Mouse (Mus musculus): Measurements from ENCODE around the gene Fanci. TPM values are rescaled to one million over a fixed set of nuclear protein-coding genes. Genes with fewer than 3 reads are reported as not detected.

The Fanci gene
- polyA plus RNA-seq, 1 experiment, result 0.40 TPM

DNA sequence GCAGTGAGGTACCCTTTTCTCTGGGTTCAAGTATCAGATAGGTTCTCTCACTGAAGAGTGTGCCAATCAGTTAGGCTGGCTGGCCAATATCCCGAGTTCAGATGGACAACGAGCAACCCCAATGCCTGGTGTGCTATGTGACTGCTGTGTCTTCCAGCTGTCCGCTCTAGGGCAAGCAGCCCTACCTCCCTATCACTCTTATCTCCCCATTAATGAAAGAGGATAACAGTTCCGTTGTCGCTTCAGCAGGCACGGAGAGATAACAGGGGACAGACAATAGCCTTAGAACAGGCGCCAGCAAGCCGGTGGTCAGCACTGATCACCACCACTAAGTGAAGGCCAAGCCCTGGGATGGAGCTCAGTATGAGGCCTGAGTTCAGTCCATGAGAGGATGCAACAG, 77.3 kb downstream of the Fanci start:
- Histone ChIP-seq H3K4me1 (peaks cover 70% of the 10 kb centered on the region), H3K4me3 (replicated peaks) (peak overlapping the region; percentile 67)

DNA sequence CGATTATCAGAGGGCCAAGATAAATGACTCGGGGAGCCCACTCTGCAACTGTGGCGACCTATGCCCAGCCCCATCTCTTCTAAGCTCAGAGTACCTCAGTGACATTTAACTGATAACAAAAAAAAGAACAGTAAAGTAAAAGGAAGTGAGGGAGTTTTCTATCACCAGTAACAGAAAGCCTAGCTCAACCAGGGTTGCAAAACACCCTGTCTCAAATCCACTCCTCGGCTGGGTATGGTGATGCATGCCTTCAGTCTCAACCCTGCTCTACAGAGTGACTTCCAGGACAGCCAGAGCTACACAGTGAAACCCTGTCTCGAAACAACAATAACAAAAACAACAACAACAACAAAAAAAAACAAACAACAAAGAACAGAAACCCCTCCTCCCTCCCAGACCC, 78.0 kb downstream of the Fanci start:
- Histone ChIP-seq H3K27me3 (replicated peaks) (peaks cover 13% of the 10 kb centered on the region), H3K9me3 (peaks cover 6% of the 10 kb centered on the region), H3K4me1 (peaks cover 66% of the 10 kb centered on the region), H3K36me3 (replicated peaks; ENCODE audit: low read length) (peaks cover 5% of the 10 kb centered on the region), H3K4me3 (replicated peaks) (no peak overlapping the region)
- no peak for TF ChIP-seq FLI1 (IDR thresholded peaks at IDR 0.05; ENCODE audit: low read length)
- TF ChIP-seq GATA1 (IDR thresholded peaks at IDR 0.05; ENCODE audit: borderline replicate concordance, low read length), result no peak

More for the DNA sequence above, 77.3 kb downstream of the Fanci start:
- Histone ChIP-seq H3K36me3 (replicated peaks; ENCODE audit: low read length) (peaks cover 13% of the 10 kb centered on the region), H3K9me3 (no peaks in the 10 kb centered on the region), H3K27me3 (replicated peaks) (peaks cover 10% of the 10 kb centered on the region)
- no peak for TF ChIP-seq GATA1 (IDR thresholded peaks at IDR 0.05; ENCODE audit: borderline replicate concordance, low read length)
- no peak for TF ChIP-seq FLI1 (IDR thresholded peaks at IDR 0.05; ENCODE audit: low read length)

DNA sequence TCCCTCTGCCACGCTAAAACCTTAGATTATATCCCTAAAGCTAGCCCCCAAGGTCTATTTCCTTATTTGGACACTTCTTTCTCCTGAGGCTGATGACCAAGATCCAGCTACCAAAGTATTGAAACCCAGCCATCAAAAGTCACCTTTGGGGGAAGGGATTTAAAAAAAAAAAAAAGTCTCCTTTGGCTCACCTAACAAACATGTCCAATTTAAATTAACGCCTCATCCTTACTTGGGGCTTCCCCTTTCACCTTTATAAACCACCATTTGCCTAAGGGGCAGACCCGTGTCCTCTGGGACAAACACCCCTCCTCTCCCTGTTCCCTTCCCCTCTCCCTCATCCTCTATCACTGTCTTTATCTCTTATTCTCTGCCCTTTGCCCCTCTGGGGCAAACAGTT, 79.0 kb downstream of the Fanci start:
- peaks cover 8% of the 10 kb centered on the region for H3K9me3 ChIP-seq
- TF ChIP-seq FLI1 (IDR thresholded peaks at IDR 0.05; ENCODE audit: low read length), result no peak
- TF ChIP-seq GATA1 (IDR thresholded peaks at IDR 0.05; ENCODE audit: borderline replicate concordance, low read length), result no peak
- peaks cover 56% of the 10 kb centered on the region for H3K4me1 ChIP-seq
- no peaks in the 10 kb centered on the region for H3K36me3 ChIP-seq (replicated peaks; ENCODE audit: low read length)
- H3K27me3 ChIP-seq (replicated peaks), result peaks cover 18% of the 10 kb centered on the region
- no peak overlapping the region for H3K4me3 ChIP-seq (replicated peaks)

GRCm38 (mm10) chr7:79471436-79471835, 79.7 kb downstream of the Fanci start:
- no peaks in the 10 kb centered on the region for H3K36me3 ChIP-seq (replicated peaks; ENCODE audit: low read length)
- H3K9me3 ChIP-seq, result peaks cover 8% of the 10 kb centered on the region
- H3K4me3 ChIP-seq (replicated peaks), result no peak overlapping the region
- TF ChIP-seq FLI1 (IDR thresholded peaks at IDR 0.05; ENCODE audit: low read length), result no peak
- no peak for TF ChIP-seq GATA1 (IDR thresholded peaks at IDR 0.05; ENCODE audit: borderline replicate concordance, low read length)
- H3K4me1 ChIP-seq, result peaks cover 53% of the 10 kb centered on the region
- peaks cover 24% of the 10 kb centered on the region for H3K27me3 ChIP-seq (replicated peaks)

- H3K4me3 ChIP-seq (replicated peaks), result no peak overlapping the region
- peaks cover 8% of the 10 kb centered on the region for H3K9me3 ChIP-seq
- peaks cover 40% of the 10 kb centered on the region for H3K4me1 ChIP-seq
- TF ChIP-seq FLI1 (IDR thresholded peaks at IDR 0.05; ENCODE audit: low read length) (no peak), GATA1 (IDR thresholded peaks at IDR 0.05; ENCODE audit: borderline replicate concordance, low read length) (no peak)
- H3K36me3 ChIP-seq (replicated peaks; ENCODE audit: low read length), result no peaks in the 10 kb centered on the region
- H3K27me3 ChIP-seq (replicated peaks), result peaks cover 26% of the 10 kb centered on the region
Measured at GRCm38 (mm10) chr7:79472792-79473191, 81.1 kb downstream of the Fanci start.

- no peak overlapping the region for H3K4me3 ChIP-seq (replicated peaks)
- H3K36me3 ChIP-seq (replicated peaks; ENCODE audit: low read length), result no peaks in the 10 kb centered on the region
- H3K4me1 ChIP-seq, result peaks cover 31% of the 10 kb centered on the region
- H3K9me3 ChIP-seq, result peaks cover 8% of the 10 kb centered on the region
- TF ChIP-seq FLI1 (IDR thresholded peaks at IDR 0.05; ENCODE audit: low read length) (no peak), GATA1 (IDR thresholded peaks at IDR 0.05; ENCODE audit: borderline replicate concordance, low read length) (no peak)
- H3K27me3 ChIP-seq (replicated peaks), result peaks cover 26% of the 10 kb centered on the region
Measured at GRCm38 (mm10) chr7:79473496-79474194, 81.9 kb downstream of the Fanci start.

- TF ChIP-seq GATA1 (IDR thresholded peaks at IDR 0.05; ENCODE audit: borderline replicate concordance, low read length) (no peak), FLI1 (IDR thresholded peaks at IDR 0.05; ENCODE audit: low read length) (no peak)
- no peak overlapping the region for H3K4me3 ChIP-seq (replicated peaks)
- H3K4me1 ChIP-seq, result peaks cover 19% of the 10 kb centered on the region
Measured at GRCm38 (mm10) chr7:79474831-79475399, 83.2 kb downstream of the Fanci start.

DNA sequence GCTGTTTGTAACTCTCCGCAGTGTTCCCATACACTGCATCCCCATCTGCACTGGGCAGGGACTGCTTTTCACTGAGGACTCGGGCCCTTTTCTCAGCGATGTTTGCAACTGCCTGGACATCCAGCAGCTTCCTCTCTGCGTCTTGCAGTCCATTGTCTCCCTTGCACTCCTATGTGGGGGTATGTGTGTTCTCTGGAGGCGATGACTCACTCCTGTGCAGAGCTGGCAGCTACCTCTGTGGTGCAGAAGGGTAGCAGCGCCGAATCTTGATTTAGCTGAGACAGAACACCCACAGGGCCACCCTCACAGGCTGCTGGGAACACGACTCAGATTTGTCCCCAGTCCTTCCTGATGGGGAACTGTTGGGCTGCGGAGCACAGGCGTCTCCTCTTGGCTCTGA, 94.8 kb downstream of the Fanci start:
- H3K4me3 ChIP-seq (replicated peaks), result no peak overlapping the region
- TF ChIP-seq FLI1 (IDR thresholded peaks at IDR 0.05; ENCODE audit: low read length), result no peak
- no peak for TF ChIP-seq GATA1 (IDR thresholded peaks at IDR 0.05; ENCODE audit: borderline replicate concordance, low read length)
- peaks cover 68% of the 10 kb centered on the region for H3K27me3 ChIP-seq (replicated peaks)
- H3K9me3 ChIP-seq, result no peaks in the 10 kb centered on the region
- H3K36me3 ChIP-seq (replicated peaks; ENCODE audit: low read length), result no peaks in the 10 kb centered on the region
- no peaks in the 10 kb centered on the region for H3K4me1 ChIP-seq

More at GRCm38 (mm10) chr7:79474831-79475399, 83.2 kb downstream of the Fanci start:
- peaks cover 8% of the 10 kb centered on the region for H3K9me3 ChIP-seq
- H3K27me3 ChIP-seq (replicated peaks), result peaks cover 26% of the 10 kb centered on the region
- H3K36me3 ChIP-seq (replicated peaks; ENCODE audit: low read length), result no peaks in the 10 kb centered on the region

GRCm38 (mm10) chr7:79493915-79494314, 102.2 kb downstream of the Fanci start:
- peaks cover 19% of the 10 kb centered on the region for H3K4me1 ChIP-seq
- no peak overlapping the region for H3K4me3 ChIP-seq (replicated peaks)
- H3K36me3 ChIP-seq (replicated peaks; ENCODE audit: low read length), result no peaks in the 10 kb centered on the region
- H3K27me3 ChIP-seq (replicated peaks), result peaks cover 84% of the 10 kb centered on the region
- TF ChIP-seq FLI1 (IDR thresholded peaks at IDR 0.05; ENCODE audit: low read length), result no peak
- peaks cover 7% of the 10 kb centered on the region for H3K9me3 ChIP-seq

GRCm38 (mm10) chr7:79495988-79496815, 104.5 kb downstream of the Fanci start:
- Histone ChIP-seq H3K36me3 (replicated peaks; ENCODE audit: low read length) (no peaks in the 10 kb centered on the region), H3K4me1 (peaks cover 27% of the 10 kb centered on the region), H3K9me3 (peaks cover 10% of the 10 kb centered on the region), H3K27me3 (replicated peaks) (peaks cover 88% of the 10 kb centered on the region), H3K4me3 (replicated peaks) (peak overlapping the region; percentile 86)
- TF ChIP-seq GATA1 (IDR thresholded peaks at IDR 0.05; ENCODE audit: borderline replicate concordance, low read length) (no peak), FLI1 (IDR thresholded peaks at IDR 0.05; ENCODE audit: low read length) (no peak)

All from megakaryocyte, embryonic 14.5 days (primary cell).